Comparison of ENCODE assay signal across 21 mouse cellular contexts in genomic region chr1:176082306-176082705, GRCm38 (mm10).
DNase-seq lines count a peak whose midpoint lies in the region; ATAC-seq and TF ChIP-seq lines count a peak whose summit lies in the region.
"Had no signal": no experiment of that assay in that cellular context is flagged by ENCODE, and none has a peak within 500 bp of the region (broad histone marks: within the 10 kb centered on the region; RNA-seq: fewer than 3 reads in every experiment).

No protein-coding gene starts in this region.

- H3K9ac ChIP-seq in forebrain, embryonic 16.5 days (replicated peaks; ENCODE audit: low read depth, low read length) = no peak overlapping the region
- H3K9ac ChIP-seq in forebrain, embryonic 13.5 days = no peak overlapping the region
- no peak overlapping the region for H3K9ac ChIP-seq in hindbrain, postnatal 0 days (replicated peaks; ENCODE audit: low read length)
- H3K9ac ChIP-seq: heart, embryonic 15.5 days; intestine, embryonic 15.5 days; liver, embryonic 15.5 days; midbrain, embryonic 15.5 days had no signal

- no peak for TF ChIP-seq CTCF in hindbrain, postnatal 0 days (IDR thresholded peaks at IDR 0.05; ENCODE audit: low read depth)
- TF ChIP-seq CTCF in lung, adult 2 months (IDR thresholded peaks at IDR 0.05; ENCODE audit: insufficient read depth, low read length) = no peak

- H3K36me3 ChIP-seq in forebrain, embryonic 16.5 days (ENCODE audit: control insufficient read depth, insufficient read depth) = no peaks in the 10 kb centered on the region
- no peaks in the 10 kb centered on the region for H3K36me3 ChIP-seq in forebrain, embryonic 13.5 days (ENCODE audit: poor library complexity, severe bottlenecking)
- H3K36me3 ChIP-seq in hindbrain, postnatal 0 days (ENCODE audit: insufficient read depth, low read length) = no peaks in the 10 kb centered on the region
- H3K36me3 ChIP-seq: heart, embryonic 15.5 days; intestine, embryonic 15.5 days; limb, embryonic 10.5 days; liver, embryonic 15.5 days; midbrain, embryonic 15.5 days had no signal

- no peaks in the 10 kb centered on the region for H3K9me3 ChIP-seq in forebrain, embryonic 16.5 days (ENCODE audit: control insufficient read depth, low read length)
- H3K9me3 ChIP-seq in forebrain, embryonic 13.5 days (replicated peaks) = no peaks in the 10 kb centered on the region
- no peaks in the 10 kb centered on the region for H3K9me3 ChIP-seq in hindbrain, postnatal 0 days (ENCODE audit: low read length)
- H3K9me3 ChIP-seq: heart, embryonic 15.5 days; intestine, embryonic 15.5 days; limb, embryonic 10.5 days; liver, embryonic 15.5 days; midbrain, embryonic 15.5 days had no signal

- no peak overlapping the region for H3K4me2 ChIP-seq in forebrain, embryonic 16.5 days (ENCODE audit: low read length)
- no peak overlapping the region for H3K4me2 ChIP-seq in forebrain, embryonic 13.5 days
- H3K4me2 ChIP-seq in hindbrain, postnatal 0 days (ENCODE audit: low read depth, low read length) = no peak overlapping the region
- H3K4me2 ChIP-seq: heart, embryonic 15.5 days; intestine, embryonic 15.5 days; liver, embryonic 15.5 days; midbrain, embryonic 15.5 days had no signal

- no peaks in the 10 kb centered on the region for H3K27me3 ChIP-seq in forebrain, embryonic 16.5 days (replicated peaks; ENCODE audit: control insufficient read depth, insufficient read depth, low read length)
- no peaks in the 10 kb centered on the region for H3K27me3 ChIP-seq in forebrain, embryonic 13.5 days
- H3K27me3 ChIP-seq in hindbrain, postnatal 0 days (ENCODE audit: insufficient read depth, low read length) = no peaks in the 10 kb centered on the region
- H3K27me3 ChIP-seq: heart, embryonic 15.5 days; intestine, embryonic 15.5 days; liver, embryonic 15.5 days; midbrain, embryonic 15.5 days had no signal

- H3K4me1 ChIP-seq in forebrain, embryonic 16.5 days (replicated peaks; ENCODE audit: control insufficient read depth, insufficient read depth, low read length) = peaks cover 5% of the 10 kb centered on the region
- peaks cover 7% of the 10 kb centered on the region for H3K4me1 ChIP-seq in forebrain, embryonic 13.5 days
- no peaks in the 10 kb centered on the region for H3K4me1 ChIP-seq in hindbrain, postnatal 0 days (ENCODE audit: insufficient read depth, low read length)
- H3K4me1 ChIP-seq in lung, adult 2 months (ENCODE audit: control insufficient read depth, insufficient read depth, low read length) = no peaks in the 10 kb centered on the region
- H3K4me1 ChIP-seq: heart, embryonic 15.5 days; intestine, embryonic 15.5 days; liver, embryonic 15.5 days; midbrain, embryonic 15.5 days had no signal

- H3K27ac ChIP-seq in forebrain, embryonic 16.5 days (ENCODE audit: low read length) = no peak overlapping the region
- H3K27ac ChIP-seq in forebrain, embryonic 13.5 days = no peak overlapping the region
- H3K27ac ChIP-seq in hindbrain, postnatal 0 days = no peak overlapping the region
- H3K27ac ChIP-seq: heart, embryonic 15.5 days; intestine, embryonic 15.5 days; left cerebral cortex, adult 2 months; limb, embryonic 10.5 days; liver, embryonic 15.5 days; macrophage; midbrain, embryonic 15.5 days had no signal

- H3K4me3 ChIP-seq in forebrain, embryonic 16.5 days (replicated peaks; ENCODE audit: low read length) = no peak overlapping the region
- no peak overlapping the region for H3K4me3 ChIP-seq in forebrain, embryonic 13.5 days
- H3K4me3 ChIP-seq in hindbrain, postnatal 0 days (ENCODE audit: low read length) = no peak overlapping the region
- H3K4me3 ChIP-seq in lung, adult 2 months (replicated peaks; ENCODE audit: extremely low read depth, low read depth, low read length) = no peak overlapping the region
- H3K4me3 ChIP-seq: heart, embryonic 15.5 days; intestine, embryonic 15.5 days; left cerebral cortex, adult 2 months; limb, embryonic 10.5 days; liver, embryonic 15.5 days; midbrain, embryonic 15.5 days had no signal

- no peak for ATAC-seq in cerebellum, adult (ENCODE audit: insufficient number of reproducible peaks, low FRiP score, low TSS enrichment)
- peak; percentile 34; the same call in 1 of the 2 replicates for ATAC-seq in forebrain, embryonic 16.5 days
- ATAC-seq in forebrain, embryonic 13.5 days = no peak
- ATAC-seq in hindbrain, postnatal 0 days = no peak
- ATAC-seq: activated CD4-positive, CD25-positive, alpha-beta regulatory T cell, adult 4 months; intestine, embryonic 15.5 days; midbrain, embryonic 15.5 days had no signal

- WGBS in forebrain, embryonic 16.5 days = 57% methylated on average over 4 of the region's 4 CpGs
- WGBS in forebrain, embryonic 13.5 days = 76% methylated on average over 4 of the region's 4 CpGs
- WGBS in hindbrain, postnatal 0 days = 40% methylated on average over 4 of the region's 4 CpGs
- 34% methylated on average over 4 of the region's 4 CpGs for WGBS in lung, adult 2 months

- DNase-seq in cerebellum, adult 18-20 months = peak; percentile 28 to 35
- DNase-seq in brain, adult 2 months (ENCODE audit: low read depth, low spot score) = peak; percentile 54
- peak; percentile 3 for DNase-seq in hindbrain, postnatal 0 days (ENCODE audit: low spot score)
- no peak for DNase-seq in lung, adult 2 months
- DNase-seq: adrenal gland, adult 8-10 months; heart, postnatal 36 days; kidney, adult 8-10 months; kidney, postnatal 10 days; liver; thymus, postnatal 25 days had no signal

- TF ChIP-seq POLR2A in lung, adult 2 months (IDR thresholded peaks at IDR 0.05; ENCODE audit: borderline replicate concordance, extremely low read depth, low read depth, low read length) = no peak
